Mouse (Mus musculus): Measurements from ENCODE around the gene Uso1.

Uso1 gene

GRCm38 (mm10) chr5:92137239-92138046 is at the start of gene Uso1:
Gene Uso1 (plus strand): TSS chr5:92137938.
- in situ Hi-C loops (cut with MboI; ENCODE audit: unreplicated experiment in 2 of 2), result loop anchor here (5.0 to 25.0 kb wide), 2 partner anchors 55 to 1775 kb away; partner anchors contain the start of genes G3bp2 (in 2 of the 2), Ankrd17 (in 1 of the 2) and Gm9958 (in 1 of the 2)

GRCm38 (mm10) chr5:92093263-92094061 is 44.3 kb upstream of the Uso1 start:
- in situ Hi-C loops (cut with MboI; ENCODE audit: unreplicated experiment in 2 of 2), result no loop called here

GRCm38 (mm10) chr5:92094062-92094415 is 43.7 kb upstream of the Uso1 start:
- in situ Hi-C loops (cut with MboI; ENCODE audit: unreplicated experiment in 2 of 2), result no loop called here

- in situ Hi-C loops (cut with MboI; ENCODE audit: unreplicated experiment in 2 of 2), result no loop called here
Measured at GRCm38 (mm10) chr5:92096786-92097185, 41.0 kb upstream of the Uso1 start.

- in situ Hi-C loops (cut with MboI; ENCODE audit: unreplicated experiment in 2 of 2), result no loop called here
Measured at GRCm38 (mm10) chr5:92097779-92098178, 40.0 kb upstream of the Uso1 start.

GRCm38 (mm10) chr5:92098351-92099109 is 39.2 kb upstream of the Uso1 start:
- in situ Hi-C loops (cut with MboI; ENCODE audit: unreplicated experiment in 2 of 2), result no loop called here

GRCm38 (mm10) chr5:92101601-92102000 is 36.1 kb upstream of the Uso1 start:
- in situ Hi-C loops (cut with MboI; ENCODE audit: unreplicated experiment in 2 of 2), result loop anchor here (25.0 kb wide), 3 partner anchors 789 to 1439 kb away; partner anchors contain the start of genes Cxcl5 (in 1 of the 2), Pf4 (in 1 of the 2) and Ppbp (in 1 of the 2)

- in situ Hi-C loops (cut with MboI; ENCODE audit: unreplicated experiment in 2 of 2), result loop anchor here (25.0 kb wide), 3 partner anchors 791 to 1441 kb away; partner anchors contain the start of genes Cxcl5 (in 1 of the 2), Pf4 (in 1 of the 2) and Ppbp (in 1 of the 2)
Measured at GRCm38 (mm10) chr5:92103062-92103461, 34.7 kb upstream of the Uso1 start.

GRCm38 (mm10) chr5:92103816-92104415 is 33.8 kb upstream of the Uso1 start:
- in situ Hi-C loops (cut with MboI; ENCODE audit: unreplicated experiment in 2 of 2), result loop anchor here (25.0 kb wide), 3 partner anchors 792 to 1442 kb away; partner anchors contain the start of genes Cxcl5 (in 1 of the 2), Pf4 (in 1 of the 2) and Ppbp (in 1 of the 2)

GRCm38 (mm10) chr5:92106327-92107125 is 31.2 kb upstream of the Uso1 start:
- in situ Hi-C loops (cut with MboI; ENCODE audit: unreplicated experiment in 2 of 2), result loop anchor here (25.0 kb wide), 3 partner anchors 794 to 1444 kb away; partner anchors contain the start of genes Cxcl5 (in 1 of the 2), Pf4 (in 1 of the 2) and Ppbp (in 1 of the 2)

GRCm38 (mm10) chr5:92107282-92107681 is 30.5 kb upstream of the Uso1 start:
- in situ Hi-C loops (cut with MboI; ENCODE audit: unreplicated experiment in 2 of 2), result loop anchor here (25.0 kb wide), 3 partner anchors 795 to 1445 kb away; partner anchors contain the start of genes Cxcl5 (in 1 of the 2), Pf4 (in 1 of the 2) and Ppbp (in 1 of the 2)

GRCm38 (mm10) chr5:92110818-92111355 is 26.9 kb upstream of the Uso1 start:
- in situ Hi-C loops (cut with MboI; ENCODE audit: unreplicated experiment in 2 of 2), result loop anchor here (10.0 to 25.0 kb wide), 4 partner anchors 106 to 1449 kb away; partner anchors contain the start of genes Cxcl5 (in 1 of the 2), Pf4 (in 1 of the 2) and Ppbp (in 1 of the 2)

- in situ Hi-C loops (cut with MboI; ENCODE audit: unreplicated experiment in 2 of 2), result loop anchor here (10.0 to 25.0 kb wide), 4 partner anchors 107 to 1450 kb away; partner anchors contain the start of genes Cxcl5 (in 1 of the 2), Pf4 (in 1 of the 2) and Ppbp (in 1 of the 2)
Measured at GRCm38 (mm10) chr5:92112175-92112574, 25.6 kb upstream of the Uso1 start.

- in situ Hi-C loops (cut with MboI; ENCODE audit: unreplicated experiment in 2 of 2), result loop anchor here (10.0 to 25.0 kb wide), 4 partner anchors 108 to 1450 kb away; partner anchors contain the start of genes Cxcl5 (in 1 of the 2), Pf4 (in 1 of the 2) and Ppbp (in 1 of the 2)
Measured at GRCm38 (mm10) chr5:92112585-92112984, 25.2 kb upstream of the Uso1 start.

GRCm38 (mm10) chr5:92113484-92113883 is 24.3 kb upstream of the Uso1 start:
- in situ Hi-C loops (cut with MboI; ENCODE audit: unreplicated experiment in 2 of 2), result loop anchor here (10.0 to 25.0 kb wide), 4 partner anchors 109 to 1451 kb away; partner anchors contain the start of genes Cxcl5 (in 1 of the 2), Pf4 (in 1 of the 2) and Ppbp (in 1 of the 2)

GRCm38 (mm10) chr5:92114223-92114622 is 23.5 kb upstream of the Uso1 start:
- in situ Hi-C loops (cut with MboI; ENCODE audit: unreplicated experiment in 2 of 2), result loop anchor here (10.0 to 25.0 kb wide), 4 partner anchors 109 to 1452 kb away; partner anchors contain the start of genes Cxcl5 (in 1 of the 2), Pf4 (in 1 of the 2) and Ppbp (in 1 of the 2)

GRCm38 (mm10) chr5:92114939-92115338 is 22.8 kb upstream of the Uso1 start:
- in situ Hi-C loops (cut with MboI; ENCODE audit: unreplicated experiment in 2 of 2), result loop anchor here (5.0 to 25.0 kb wide), 8 partner anchors 110 to 1453 kb away; partner anchors contain the start of genes Cxcl5 (in 1 of the 2), Pf4 (in 1 of the 2) and Ppbp (in 1 of the 2)

Measured in v-Abl transformed pro-B cells (cell line).